Mouse (Mus musculus) liver, postnatal 0 days (tissue): ENCODE results near the gene Utf1.

Experiments
- CTCF ChIP-seq: sonication (generic); IDR thresholded peaks from 2 replicates; pipeline ENCODE4 v1.5.1; 2016; ENCODE audit warnings: antibody characterized with exemption, low read depth
- EP300 ChIP-seq: IDR thresholded peaks from 2 replicates; pipeline ENCODE4 v1.6.1; 2016; ENCODE audit warnings: antibody characterized with exemption, low read depth, mild to moderate bottlenecking

GRCm38 (mm10) chr7:139898606-139899005 is 45.0 kb upstream of the Utf1 start:
- TF ChIP-seq CTCF, result no peak
- no peak for TF ChIP-seq EP300
